Mouse (Mus musculus) stomach, embryonic 16.5 days (tissue): ENCODE results near the gene Phactr2. TPM values are rescaled to one million over a fixed set of nuclear protein-coding genes. Genes with fewer than 3 reads are reported as not detected.

ENCODE experiments used
- ATAC-seq: fragments of 200-750 bp; cut with Nextera tagmentation; 2 replicates; pipeline ENCODE4 v1.8.0; 2017; ENCODE audit warnings: moderate number of reproducible peaks, moderate TSS enrichment; ENCODE audit not compliant: insufficient read depth, low FRiP score
- H3K27ac ChIP-seq: fragments of 300-500 bp; sonication (generic); 2 replicates; pipeline ENCODE4 v1.5.1; 2014; ENCODE audit warnings: low read length
- H3K27me3 ChIP-seq: fragments of 300-500 bp; sonication (generic); 2 replicates; pipeline ENCODE4 v1.6.1; 2014; ENCODE audit warnings: low read length, control low read depth, mixed read lengths; ENCODE audit not compliant: control insufficient read depth, insufficient read depth
- H3K36me3 ChIP-seq: fragments of 300-500 bp; sonication (generic); 2 replicates; pipeline ENCODE4 v1.6.1; 2014; ENCODE audit warnings: low read length; ENCODE audit not compliant: control insufficient read depth, insufficient read depth
- H3K4me1 ChIP-seq: fragments of 300-500 bp; sonication (generic); 2 replicates; pipeline ENCODE4 v1.6.1; 2014; ENCODE audit warnings: low read length, control low read depth, mixed read lengths; ENCODE audit not compliant: control insufficient read depth, insufficient read depth
- H3K4me2 ChIP-seq: fragments of 300-500 bp; sonication (generic); 2 replicates; pipeline ENCODE4 v1.6.1; 2014; ENCODE audit warnings: low read depth, low read length, mixed read lengths
- H3K4me3 ChIP-seq: fragments of 300-500 bp; sonication (generic); replicated peaks from 2 replicates; pipeline ENCODE4 v1.5.1; 2014; ENCODE audit warnings: mild to moderate bottlenecking, low read length
- H3K9ac ChIP-seq: fragments of 300-500 bp; sonication (generic); 2 replicates; pipeline ENCODE4 v1.6.1; 2014; ENCODE audit warnings: low read length
- H3K9me3 ChIP-seq: fragments of 300-500 bp; sonication (generic); replicated peaks from 2 replicates; pipeline ENCODE4 v1.6.1; 2016; ENCODE audit warnings: low read length, control low read depth; ENCODE audit not compliant: control insufficient read depth
- WGBS: fragments of 180-500 bp; shearing (Covaris S2); extraction: QIAGEN DNeasy Blood & Tissue Kit; methylation state at CpG from one replicate; pipeline ENCODE4 v1.1.7; 2014; 5-methylcytosine and 5-hydroxymethylcytosine counted together
- polyA plus RNA-seq: library from polyadenylated mRNA; unstranded; fragments of >200 nt; fragmentation: Nextera tagmentation; extraction: Ambion mirVana; gene quantifications from 2 replicates; pipeline ENCODE4 v1.2.1, GENCODE M21; 2015

Phactr2 gene
- polyA plus RNA-seq, 1 experiment from 2014 or later: 26.4 TPM

- Histone ChIP-seq H3K9me3 (no peaks in the 10 kb centered on the region), H3K4me3 (no peak overlapping the region), H3K4me1 (no peaks in the 10 kb centered on the region), H3K4me2 (no peak overlapping the region), H3K27me3 (no peaks in the 10 kb centered on the region), H3K36me3 (no peaks in the 10 kb centered on the region), H3K27ac (no peak overlapping the region), H3K9ac (no peak overlapping the region)
- ATAC-seq: no peak
- WGBS: 66% methylated on average over 17 of the region's 17 CpGs
Measured at GRCm38 (mm10) chr10:13424508-13424907, 49.7 kb downstream of the Phactr2 start.

GRCm38 (mm10) chr10:13424015-13424414 is 50.2 kb downstream of the Phactr2 start:
- no peak overlapping the region for H3K4me3 ChIP-seq
- no peak for ATAC-seq
- 76% methylated on average over 10 of the region's 10 CpGs for WGBS

GRCm38 (mm10) chr10:13422121-13422520 is 52.1 kb downstream of the Phactr2 start:
- Histone ChIP-seq H3K4me2 (no peak overlapping the region), H3K36me3 (no peaks in the 10 kb centered on the region), H3K27me3 (no peaks in the 10 kb centered on the region), H3K9ac (no peak overlapping the region), H3K4me1 (no peaks in the 10 kb centered on the region), H3K27ac (no peak overlapping the region), H3K9me3 (no peaks in the 10 kb centered on the region), H3K4me3 (no peak overlapping the region)
- 83% methylated on average over 9 of the region's 9 CpGs for WGBS
- ATAC-seq: no peak

More at GRCm38 (mm10) chr10:13424015-13424414, 50.2 kb downstream of the Phactr2 start:
- Histone ChIP-seq H3K36me3 (no peaks in the 10 kb centered on the region), H3K9ac (no peak overlapping the region), H3K27me3 (no peaks in the 10 kb centered on the region), H3K27ac (no peak overlapping the region), H3K4me1 (no peaks in the 10 kb centered on the region), H3K9me3 (no peaks in the 10 kb centered on the region), H3K4me2 (no peak overlapping the region)

GRCm38 (mm10) chr10:13419246-13419645 is 55.0 kb downstream of the Phactr2 start:
- H3K4me1 ChIP-seq: no peaks in the 10 kb centered on the region
- no peak overlapping the region for H3K4me3 ChIP-seq
- ATAC-seq: no peak
- no peaks in the 10 kb centered on the region for H3K9me3 ChIP-seq
- no peaks in the 10 kb centered on the region for H3K27me3 ChIP-seq
- 41% methylated on average over 4 of the region's 4 CpGs for WGBS
- no peaks in the 10 kb centered on the region for H3K36me3 ChIP-seq
- H3K4me2 ChIP-seq: no peak overlapping the region
- no peak overlapping the region for H3K9ac ChIP-seq
- no peak overlapping the region for H3K27ac ChIP-seq

GRCm38 (mm10) chr10:13415489-13416104 is 58.6 kb downstream of the Phactr2 start:
- Histone ChIP-seq H3K4me2 (no peak overlapping the region), H3K36me3 (no peaks in the 10 kb centered on the region), H3K27ac (no peak overlapping the region), H3K27me3 (no peaks in the 10 kb centered on the region), H3K4me3 (no peak overlapping the region), H3K9ac (no peak overlapping the region), H3K9me3 (no peaks in the 10 kb centered on the region), H3K4me1 (0 out of 2 replicates have a peak, but pooled peaks cover 3% of the 10 kb centered on the region)
- 75% methylated on average over 8 of the region's 8 CpGs for WGBS
- ATAC-seq: no peak

GRCm38 (mm10) chr10:13412202-13412923 is 61.8 kb downstream of the Phactr2 start:
- 76% methylated on average over 19 of the region's 19 CpGs for WGBS

GRCm38 (mm10) chr10:13411056-13411455 is 63.2 kb downstream of the Phactr2 start:
- WGBS: 75% methylated on average over 3 of the region's 3 CpGs
- no peak for ATAC-seq
- H3K4me1 ChIP-seq: 0 out of 2 replicates have a peak, but pooled peaks cover 3% of the 10 kb centered on the region

More at GRCm38 (mm10) chr10:13412202-13412923, 61.8 kb downstream of the Phactr2 start:
- Histone ChIP-seq H3K9me3 (no peaks in the 10 kb centered on the region), H3K27ac (0 out of 2 replicates have a peak overlapping the region, but pooled peaks have one; percentile 8), H3K9ac (0 out of 2 replicates have a peak overlapping the region, but pooled peaks have one; percentile 2), H3K4me1 (0 out of 2 replicates have a peak, but pooled peaks cover 3% of the 10 kb centered on the region), H3K4me2 (no peak overlapping the region), H3K36me3 (no peaks in the 10 kb centered on the region), H3K4me3 (no peak overlapping the region), H3K27me3 (no peaks in the 10 kb centered on the region)
- ATAC-seq: peak; percentile 29; the same call in 1 of the 2 replicates

GRCm38 (mm10) chr10:13401971-13402370 is 72.2 kb downstream of the Phactr2 start:
- no peak overlapping the region for H3K9ac ChIP-seq
- H3K9me3 ChIP-seq: no peaks in the 10 kb centered on the region
- H3K36me3 ChIP-seq: no peaks in the 10 kb centered on the region
- no peaks in the 10 kb centered on the region for H3K27me3 ChIP-seq
- H3K27ac ChIP-seq: no peak overlapping the region
- 77% methylated on average over 1 of the region's 1 CpGs for WGBS
- ATAC-seq: no peak
- H3K4me2 ChIP-seq: no peak overlapping the region
- H3K4me1 ChIP-seq: no peaks in the 10 kb centered on the region
- no peak overlapping the region for H3K4me3 ChIP-seq

More at GRCm38 (mm10) chr10:13411056-13411455, 63.2 kb downstream of the Phactr2 start:
- Histone ChIP-seq H3K27me3 (no peaks in the 10 kb centered on the region), H3K4me2 (no peak overlapping the region), H3K4me3 (no peak overlapping the region), H3K36me3 (no peaks in the 10 kb centered on the region), H3K9me3 (no peaks in the 10 kb centered on the region), H3K27ac (no peak overlapping the region), H3K9ac (no peak overlapping the region)

- no peak for ATAC-seq
- no peaks in the 10 kb centered on the region for H3K27me3 ChIP-seq
- 79% methylated on average over 3 of the region's 3 CpGs for WGBS
- H3K4me2 ChIP-seq: no peak overlapping the region
- no peak overlapping the region for H3K9ac ChIP-seq
- H3K4me1 ChIP-seq: no peaks in the 10 kb centered on the region; the same call in 1 of the 2 replicates
- H3K36me3 ChIP-seq: no peaks in the 10 kb centered on the region
- no peak overlapping the region for H3K4me3 ChIP-seq
- H3K27ac ChIP-seq: no peak overlapping the region
- 0 out of 2 replicates have a peak, but pooled peaks cover 3% of the 10 kb centered on the region for H3K9me3 ChIP-seq
Measured at GRCm38 (mm10) chr10:13395753-13396152, 78.5 kb downstream of the Phactr2 start.
